Mouse (Mus musculus): ENCODE data around the gene Rb1. TPM values are rescaled to one million over a fixed set of nuclear protein-coding genes. Genes with fewer than 3 reads are reported as not detected.

The Rb1 gene
- polyA plus RNA-seq, 1 experiment from 2014 or later, result 19.4 TPM

- H3K4me3 ChIP-seq, result no peak overlapping the region
- no peaks in the 10 kb centered on the region for H3K27me3 ChIP-seq
- WGBS, result 94% methylated on average over 7 of the region's 7 CpGs
- no peak overlapping the region for H3K27ac ChIP-seq (replicated peaks)
- H3K9me3 ChIP-seq, result no peaks in the 10 kb centered on the region
- H3K36me3 ChIP-seq, result no peaks in the 10 kb centered on the region
- no peak overlapping the region for H3K4me2 ChIP-seq (replicated peaks)
- peaks cover 8% of the 10 kb centered on the region; the same call in 1 of the 2 replicates for H3K4me1 ChIP-seq
- no peak for ATAC-seq (replicated peaks)
- no peak overlapping the region for H3K9ac ChIP-seq (replicated peaks)
These were observed 187.1 kb downstream of the Rb1 start for GRCm38 (mm10) chr14:73138483-73138882.

GRCm38 (mm10) chr14:73137234-73137633 lies 188.4 kb downstream of the Rb1 start:
- ATAC-seq (replicated peaks), result no peak
- no peak overlapping the region for H3K4me3 ChIP-seq
- H3K9ac ChIP-seq (replicated peaks), result no peak overlapping the region
- H3K27me3 ChIP-seq, result no peaks in the 10 kb centered on the region
- H3K36me3 ChIP-seq, result no peaks in the 10 kb centered on the region
- H3K4me2 ChIP-seq (replicated peaks), result no peak overlapping the region
- no peaks in the 10 kb centered on the region for H3K9me3 ChIP-seq
- peaks cover 4% of the 10 kb centered on the region; the same call in 1 of the 2 replicates for H3K4me1 ChIP-seq
- WGBS, result 83% methylated on average over 5 of the region's 5 CpGs
- no peak overlapping the region for H3K27ac ChIP-seq (replicated peaks)

MicroRNA genes within 50 kb of the gene (microRNA counts, 519-probe panel; counts per million panel counts)
- not detected for microRNA mmu-miR-687

Small RNA genes lying within 50 kb of the gene (microRNA-seq; reads per million reads assigned to microRNA genes)
- gene Mir687, result not detected

Other genes with a start within 250 kb of the Rb1 start
- 87.5 and 90.8 TPM in 2 replicates for gene Rcbtb2, start 202.8 kb downstream of the Rb1 start, polyA plus RNA-seq (2015; fragmentation: Nextera tagmentation; extraction: Ambion mirVana)
- 4.9 TPM in 2 replicates for gene Lpar6, start 87.9 kb downstream of the Rb1 start, polyA plus RNA-seq (2015; fragmentation: Nextera tagmentation; extraction: Ambion mirVana)
- 640 and 665 TPM in 2 replicates for gene Itm2b, start 59.5 kb upstream of the Rb1 start, polyA plus RNA-seq (2015; fragmentation: Nextera tagmentation; extraction: Ambion mirVana)
- 107 and 109 TPM in 2 replicates for gene Med4, start 184.2 kb upstream of the Rb1 start, polyA plus RNA-seq (2015; fragmentation: Nextera tagmentation; extraction: Ambion mirVana)
- gene Sucla2, start 199.5 kb upstream of the Rb1 start, polyA plus RNA-seq (2015; fragmentation: Nextera tagmentation; extraction: Ambion mirVana), result 100 and 101 TPM in 2 replicates
- gene Nudt15, start 222.4 kb upstream of the Rb1 start, polyA plus RNA-seq (2015; fragmentation: Nextera tagmentation; extraction: Ambion mirVana), result 8.3 and 8.5 TPM in 2 replicates